Mouse (Mus musculus) ES-E14 (cell line): Measurements from ENCODE around the gene Syt12.

Source experiments
- CHD2 ChIP-seq: IDR thresholded peaks from 2 replicates; pipeline ENCODE4 v1.6.1; 2014; ENCODE audit warnings: mild to moderate bottlenecking, low read depth, low read length, inconsistent platforms
- HCFC1 ChIP-seq: IDR thresholded peaks from 2 replicates; pipeline ENCODE4 v1.6.1; 2012; ENCODE audit warnings: low read length, inconsistent platforms, borderline replicate concordance; ENCODE audit not compliant: insufficient read depth
- ZC3H11A ChIP-seq: IDR thresholded peaks from 2 replicates; pipeline ENCODE4 v1.6.1; 2012; ENCODE audit warnings: low read depth, mild to moderate bottlenecking, inconsistent platforms, low read length, borderline replicate concordance
- ZNF384 ChIP-seq: IDR thresholded peaks from 2 replicates; pipeline ENCODE4 v1.6.1; 2012; ENCODE audit warnings: low read depth, low read length, inconsistent platforms

DNA sequence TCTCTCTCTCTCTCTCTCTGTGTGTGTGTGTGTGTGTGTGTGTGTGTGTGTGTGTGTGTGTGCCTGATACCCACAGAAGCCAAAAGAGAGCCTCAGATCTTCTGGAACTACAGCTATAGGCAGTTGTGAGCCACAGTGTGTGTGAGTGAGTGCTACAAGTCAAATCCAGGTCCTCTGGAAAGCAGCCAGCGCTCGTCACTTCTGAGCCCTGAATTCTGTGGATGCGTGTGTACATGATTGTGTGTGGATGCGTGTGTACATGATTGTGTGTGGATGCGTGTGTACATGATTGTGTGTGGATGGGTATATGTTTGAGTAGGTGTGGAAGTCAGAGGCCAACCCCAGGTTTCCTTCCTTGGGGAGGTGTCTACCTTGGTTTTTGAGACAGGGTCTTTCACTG lies 3.7 kb downstream of the Syt12 start:
- TF ChIP-seq ZNF384, result no peak
- TF ChIP-seq CHD2, result no peak
- TF ChIP-seq HCFC1, result no peak
- TF ChIP-seq ZC3H11A, result no peak
